Mouse (Mus musculus) neural tube, embryonic 15.5 days (tissue): ENCODE measurements at regions not wholly inside any gene's neighbourhood (a gene's known extent, or its start where the extent isn't known, plus 50 kb on each side); places are given as distances from the start of the nearest gene placed in this dataset.
A peak's percentile ranks its signal among the peaks of the same experiment; 100 is the strongest.

Source experiments
- ATAC-seq: fragments of 200-750 bp; cut with Nextera tagmentation; 2 replicates; pipeline ENCODE4 v1.8.0; 2017; ENCODE audit warnings: mild to moderate bottlenecking, moderate TSS enrichment, moderate library complexity; ENCODE audit not compliant: low FRiP score
- H3K27ac ChIP-seq: fragments of 300-500 bp; sonication (generic); replicated peaks from 2 replicates; pipeline ENCODE4 v1.5.1; 2015; ENCODE audit warnings: mild to moderate bottlenecking, inconsistent platforms
- H3K27me3 ChIP-seq: fragments of 300-500 bp; sonication (generic); replicated peaks from 2 replicates; pipeline ENCODE4 v1.6.1; 2015; ENCODE audit warnings: inconsistent platforms
- H3K36me3 ChIP-seq: fragments of 300-500 bp; sonication (generic); 2 replicates; pipeline ENCODE4 v1.6.1; 2015; ENCODE audit warnings: inconsistent platforms
- H3K4me1 ChIP-seq: fragments of 300-500 bp; sonication (generic); 2 replicates; pipeline ENCODE4 v1.6.1; 2015; ENCODE audit warnings: inconsistent platforms
- H3K4me2 ChIP-seq: fragments of 300-500 bp; sonication (generic); 2 replicates; pipeline ENCODE4 v1.6.1; 2015; ENCODE audit warnings: inconsistent platforms, mild to moderate bottlenecking, moderate library complexity
- H3K4me3 ChIP-seq: fragments of 300-500 bp; sonication (generic); replicated peaks from 2 replicates; pipeline ENCODE4 v1.5.1; 2015; ENCODE audit warnings: mild to moderate bottlenecking, inconsistent platforms
- H3K9ac ChIP-seq: fragments of 300-500 bp; sonication (generic); replicated peaks from 2 replicates; pipeline ENCODE4 v1.6.1; 2015; ENCODE audit warnings: mild to moderate bottlenecking, inconsistent platforms
- H3K9me3 ChIP-seq: fragments of 300-500 bp; sonication (generic); replicated peaks from 2 replicates; pipeline ENCODE4 v1.6.1; 2016; ENCODE audit warnings: inconsistent platforms
- WGBS: fragments of 180-500 bp; shearing (Covaris S2); methylation state at CpG from one replicate; pipeline ENCODE4 v1.1.7; 2015; ENCODE audit warnings: mixed read lengths; 5-methylcytosine and 5-hydroxymethylcytosine counted together

DNA sequence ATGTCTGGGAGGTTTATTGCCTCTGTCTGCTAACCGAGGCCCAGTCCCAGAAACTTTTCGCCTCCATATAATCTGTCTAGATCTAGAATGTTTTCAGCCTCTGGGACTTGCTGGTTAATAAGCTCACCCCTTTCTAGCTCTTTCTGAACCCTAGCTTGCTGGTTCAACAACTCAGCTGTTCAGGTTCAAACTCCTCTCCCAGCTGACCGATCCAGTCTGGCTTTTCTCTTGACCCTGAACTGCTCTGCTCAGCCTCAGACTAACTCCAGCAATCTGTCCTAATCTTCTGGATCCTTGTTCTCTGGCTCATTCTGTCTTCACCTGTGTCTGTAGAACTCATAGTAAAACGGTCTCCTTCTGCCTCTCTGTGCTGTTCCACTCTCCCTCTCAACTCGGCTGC lies 86.2 kb upstream of the Plxnc1 start:
- no peaks in the 10 kb centered on the region for H3K36me3 ChIP-seq
- peaks cover 5% of the 10 kb centered on the region; the same call in 1 of the 2 replicates for H3K4me1 ChIP-seq
- 71% methylated on average over 5 of the region's 5 CpGs for WGBS
- H3K27ac ChIP-seq, result no peak overlapping the region
- H3K27me3 ChIP-seq, result no peaks in the 10 kb centered on the region
- H3K4me3 ChIP-seq, result no peak overlapping the region
- no peak for ATAC-seq
- H3K4me2 ChIP-seq, result no peak overlapping the region
- H3K9ac ChIP-seq, result no peak overlapping the region
- H3K9me3 ChIP-seq, result no peaks in the 10 kb centered on the region

- H3K9ac ChIP-seq, result no peak overlapping the region
- H3K9me3 ChIP-seq, result no peaks in the 10 kb centered on the region
- no peak overlapping the region for H3K4me2 ChIP-seq
- H3K4me1 ChIP-seq, result peaks cover 12% of the 10 kb centered on the region
- ATAC-seq, result no peak
- no peak overlapping the region for H3K4me3 ChIP-seq
- no peaks in the 10 kb centered on the region for H3K36me3 ChIP-seq
- H3K27me3 ChIP-seq, result no peaks in the 10 kb centered on the region
- 89% methylated on average over 3 of the region's 3 CpGs for whole genome bisulfite sequencing
- no peak overlapping the region for H3K27ac ChIP-seq
Measured at GRCm38 (mm10) chr10:95029554-95029953, 84.9 kb upstream of the Plxnc1 start.

DNA sequence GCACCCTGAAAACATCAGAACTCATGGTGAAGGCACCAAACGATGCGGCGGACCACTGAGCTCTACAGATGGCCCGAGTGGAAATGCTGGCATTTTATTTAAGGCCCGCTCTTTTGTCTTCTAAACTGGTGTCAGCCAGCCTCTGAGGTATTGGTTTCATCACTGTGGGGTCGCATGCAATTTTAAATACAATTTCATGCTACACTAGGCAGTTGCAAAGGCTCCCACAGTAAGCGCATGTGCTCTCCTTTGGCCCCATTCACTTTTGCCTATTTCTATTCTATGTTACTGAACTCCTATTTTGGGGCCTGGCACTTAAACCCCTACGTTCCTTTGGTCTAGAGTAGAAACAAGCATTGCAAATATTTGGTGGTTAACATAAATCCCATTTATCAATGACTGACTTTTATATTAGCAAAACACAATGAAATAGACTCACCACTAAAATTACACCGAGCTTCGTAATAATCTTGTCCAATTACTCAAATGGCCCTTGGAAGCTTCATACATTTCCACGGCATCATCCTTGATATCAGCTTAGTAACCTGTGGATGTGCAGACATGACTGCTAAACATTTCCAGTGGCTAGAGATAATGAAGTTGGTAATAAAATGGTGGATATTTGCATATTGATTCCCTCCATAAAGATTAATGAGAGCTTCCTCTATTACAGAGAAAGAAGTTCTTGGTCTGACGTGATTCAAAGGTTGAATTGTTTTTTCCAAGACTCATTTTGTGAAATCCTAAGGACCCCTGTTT lies 81.1 kb upstream of the Plxnc1 start:
- Histone ChIP-seq H3K4me1 (peaks cover 8% of the 10 kb centered on the region), H3K27me3 (no peaks in the 10 kb centered on the region), H3K27ac (peak overlapping the region; percentile 64), H3K9me3 (no peaks in the 10 kb centered on the region), H3K4me2 (no peak overlapping the region), H3K4me3 (no peak overlapping the region), H3K36me3 (no peaks in the 10 kb centered on the region), H3K9ac (no peak overlapping the region)
- peak; percentile 57; the same call in 1 of the 2 replicates for ATAC-seq
- WGBS, result 37% methylated on average over 12 of the region's 12 CpGs

- Histone ChIP-seq H3K9me3 (no peaks in the 10 kb centered on the region), H3K4me2 (no peak overlapping the region), H3K36me3 (no peaks in the 10 kb centered on the region), H3K27ac (no peak overlapping the region), H3K9ac (no peak overlapping the region), H3K4me3 (no peak overlapping the region), H3K27me3 (no peaks in the 10 kb centered on the region), H3K4me1 (peaks cover 8% of the 10 kb centered on the region)
- no peak for ATAC-seq
- whole genome bisulfite sequencing, result 59% methylated on average over 1 of the region's 1 CpGs
Measured at GRCm38 (mm10) chr10:95021209-95021608, 76.6 kb upstream of the Plxnc1 start.

GRCm38 (mm10) chr10:95016896-95017295 lies 72.3 kb upstream of the Plxnc1 start:
- Histone ChIP-seq H3K9me3 (no peaks in the 10 kb centered on the region), H3K27me3 (no peaks in the 10 kb centered on the region), H3K4me2 (no peak overlapping the region), H3K27ac (no peak overlapping the region), H3K4me3 (no peak overlapping the region), H3K36me3 (no peaks in the 10 kb centered on the region), H3K4me1 (no peaks in the 10 kb centered on the region; the same call in 1 of the 2 replicates), H3K9ac (no peak overlapping the region)
- 94% methylated on average over 7 of the region's 7 CpGs for WGBS
- no peak for ATAC-seq

DNA sequence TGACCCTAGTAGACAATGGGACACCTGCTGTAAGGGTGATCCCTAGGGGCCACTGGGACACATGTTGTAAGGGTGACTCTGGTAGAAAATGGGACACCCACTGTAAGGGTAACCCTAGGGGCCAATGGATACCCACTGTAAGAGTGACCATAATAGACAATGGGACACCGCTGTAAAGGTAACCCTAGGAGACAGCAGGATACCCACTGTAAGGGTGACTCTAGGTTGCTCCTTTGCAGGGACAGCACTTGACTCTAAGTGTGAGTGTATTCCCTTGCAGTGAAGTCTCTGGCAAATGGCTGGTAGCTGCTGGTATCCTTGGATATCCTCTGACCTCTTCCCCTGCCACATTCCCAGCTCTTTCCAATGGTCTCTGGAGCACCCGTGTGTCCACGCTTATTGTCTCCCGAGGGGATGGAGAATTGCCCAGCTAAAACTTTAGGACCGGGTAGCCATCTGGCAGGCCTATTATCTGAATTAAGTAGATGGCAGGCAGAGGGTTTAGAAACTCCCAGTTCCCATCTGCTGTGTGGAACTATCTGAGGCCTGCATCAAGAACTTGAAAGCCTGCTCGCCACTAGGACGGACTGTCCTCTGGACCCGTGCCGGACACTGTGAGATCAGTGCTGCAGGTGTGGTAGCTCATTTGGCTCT lies 70.8 kb upstream of the Plxnc1 start:
- Histone ChIP-seq H3K9me3 (no peaks in the 10 kb centered on the region), H3K4me2 (no peak overlapping the region), H3K36me3 (no peaks in the 10 kb centered on the region), H3K27ac (no peak overlapping the region), H3K27me3 (no peaks in the 10 kb centered on the region), H3K9ac (no peak overlapping the region), H3K4me1 (no peaks in the 10 kb centered on the region; the same call in 1 of the 2 replicates), H3K4me3 (no peak overlapping the region)
- WGBS, result 55% methylated on average over 9 of the region's 9 CpGs
- ATAC-seq, result peak; percentile 57

DNA sequence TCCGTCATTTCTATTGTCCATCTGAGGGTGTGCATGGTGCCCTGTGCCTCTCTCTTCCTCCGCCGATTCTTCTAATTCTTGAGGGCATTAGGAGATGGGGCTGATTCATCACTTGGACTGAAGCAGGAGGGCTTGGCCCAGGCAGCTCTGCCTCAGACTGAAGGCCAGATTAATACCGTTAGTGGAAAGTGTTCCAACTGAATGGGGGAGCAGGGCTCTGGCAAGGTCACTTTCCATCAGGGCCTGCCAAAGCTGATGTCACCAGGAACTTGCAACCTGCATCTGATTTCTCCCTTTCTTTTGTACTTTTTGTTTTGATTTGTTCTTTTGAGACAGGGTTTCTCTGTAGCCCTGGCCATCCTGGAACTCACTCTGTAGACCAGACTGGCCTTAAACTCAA lies 69.3 kb upstream of the Plxnc1 start:
- Histone ChIP-seq H3K9ac (no peak overlapping the region), H3K36me3 (no peaks in the 10 kb centered on the region), H3K4me3 (no peak overlapping the region), H3K4me2 (no peak overlapping the region), H3K9me3 (no peaks in the 10 kb centered on the region), H3K4me1 (no peaks in the 10 kb centered on the region; the same call in 1 of the 2 replicates), H3K27me3 (no peaks in the 10 kb centered on the region), H3K27ac (no peak overlapping the region)
- no peak for ATAC-seq
- 79% methylated on average over 4 of the region's 4 CpGs for WGBS

DNA sequence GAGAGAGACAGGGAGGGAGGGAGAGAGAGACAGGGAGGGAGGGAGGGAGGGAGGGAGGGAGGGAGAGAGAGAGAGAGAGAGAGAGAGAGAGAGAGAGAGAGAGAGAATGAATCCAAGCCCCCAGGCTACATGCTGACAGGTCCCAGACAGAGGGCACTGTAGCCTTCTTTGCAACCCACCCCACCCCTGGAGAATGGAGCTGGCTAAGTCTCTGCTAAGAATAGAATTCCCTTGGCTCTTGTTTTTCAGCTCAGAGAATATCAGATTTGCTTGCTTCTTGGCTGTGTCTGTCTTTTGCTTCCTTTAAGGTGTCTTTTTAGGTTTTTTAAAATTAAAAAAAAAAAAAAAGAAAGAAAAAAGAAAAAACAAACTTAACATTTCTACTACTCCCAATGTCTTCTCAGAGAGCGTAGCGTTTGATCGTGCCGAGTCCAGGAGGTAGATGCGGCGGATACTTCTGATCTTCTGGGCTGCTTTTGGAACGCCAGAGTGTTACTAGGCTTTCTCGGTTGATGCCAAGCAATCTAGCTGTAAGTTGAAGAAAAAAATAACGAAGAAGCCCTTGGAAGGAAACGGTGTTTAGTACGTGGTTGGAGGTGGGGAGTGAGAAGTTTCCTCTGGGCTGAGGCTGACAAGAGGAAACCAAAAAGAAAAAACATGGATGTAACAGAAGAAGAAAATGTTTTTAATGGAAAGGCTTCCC lies 68.7 kb upstream of the Plxnc1 start:
- no peaks in the 10 kb centered on the region; the same call in 1 of the 2 replicates for H3K4me1 ChIP-seq
- no peak overlapping the region for H3K27ac ChIP-seq
- H3K4me3 ChIP-seq, result no peak overlapping the region
- no peak for ATAC-seq
- H3K36me3 ChIP-seq, result no peaks in the 10 kb centered on the region
- no peak overlapping the region for H3K9ac ChIP-seq
- H3K27me3 ChIP-seq, result no peaks in the 10 kb centered on the region
- WGBS, result 92% methylated on average over 11 of the region's 11 CpGs
- no peaks in the 10 kb centered on the region for H3K9me3 ChIP-seq
- no peak overlapping the region for H3K4me2 ChIP-seq

DNA sequence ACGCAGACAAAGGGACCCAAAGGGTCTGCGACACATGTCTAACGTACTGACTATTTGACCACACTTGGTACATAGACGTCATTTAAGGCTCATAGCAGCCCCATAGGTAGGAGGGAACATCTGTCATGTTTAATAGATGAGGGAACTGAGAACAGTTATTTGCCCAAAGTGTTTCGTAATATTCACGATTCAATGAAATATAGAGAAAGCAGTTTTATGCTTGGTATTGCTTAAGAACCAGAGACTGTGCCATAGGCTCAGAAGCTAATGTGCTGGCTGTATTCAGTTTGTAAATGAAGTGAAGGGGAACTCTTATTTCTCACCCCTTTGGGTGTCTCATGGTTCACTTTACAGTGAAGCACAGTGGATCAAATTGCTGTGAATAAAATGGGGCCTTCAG lies 65.7 kb upstream of the Plxnc1 start:
- no peaks in the 10 kb centered on the region for H3K4me1 ChIP-seq
- WGBS, result 90% methylated on average over 6 of the region's 6 CpGs

DNA sequence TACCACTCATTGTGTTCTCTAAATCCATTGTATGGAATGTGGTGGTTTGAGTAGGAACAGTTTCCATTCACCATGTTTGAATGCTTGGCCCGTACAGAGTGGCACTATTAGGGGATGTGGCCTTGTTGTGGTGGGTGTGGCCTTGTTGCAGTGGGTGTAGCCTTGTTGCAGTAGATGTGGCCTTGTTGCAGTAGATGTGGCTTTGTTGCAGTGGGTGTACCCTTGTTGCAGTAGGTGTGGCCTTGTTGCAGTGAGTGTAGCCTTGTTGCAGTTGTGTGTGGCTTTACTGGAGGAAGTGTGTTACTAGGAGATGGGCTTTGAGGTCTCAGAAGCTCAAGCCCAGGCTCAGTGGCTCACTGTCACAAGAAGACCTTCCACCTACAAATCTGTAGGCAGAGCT lies 64.4 kb upstream of the Plxnc1 start:
- ATAC-seq, result no peak

More for the DNA sequence above, 65.7 kb upstream of the Plxnc1 start:
- Histone ChIP-seq H3K27ac (no peak overlapping the region), H3K27me3 (no peaks in the 10 kb centered on the region), H3K9me3 (no peaks in the 10 kb centered on the region), H3K9ac (no peak overlapping the region), H3K36me3 (no peaks in the 10 kb centered on the region), H3K4me3 (no peak overlapping the region), H3K4me2 (no peak overlapping the region)
- ATAC-seq, result no peak

GRCm38 (mm10) chr10:95004065-95004763 lies 59.6 kb upstream of the Plxnc1 start:
- 86% methylated on average over 9 of the region's 9 CpGs for WGBS

More for the DNA sequence above, 64.4 kb upstream of the Plxnc1 start:
- 72% methylated on average over 1 of the region's 1 CpGs for WGBS
- no peaks in the 10 kb centered on the region for H3K9me3 ChIP-seq
- H3K36me3 ChIP-seq, result no peaks in the 10 kb centered on the region
- no peak overlapping the region for H3K9ac ChIP-seq
- H3K4me1 ChIP-seq, result no peaks in the 10 kb centered on the region
- no peak overlapping the region for H3K4me3 ChIP-seq
- no peak overlapping the region for H3K27ac ChIP-seq
- H3K27me3 ChIP-seq, result no peaks in the 10 kb centered on the region
- H3K4me2 ChIP-seq, result no peak overlapping the region

More at GRCm38 (mm10) chr10:95004065-95004763, 59.6 kb upstream of the Plxnc1 start:
- H3K4me3 ChIP-seq, result no peak overlapping the region
- H3K27ac ChIP-seq, result no peak overlapping the region
- no peaks in the 10 kb centered on the region for H3K27me3 ChIP-seq
- no peak overlapping the region for H3K9ac ChIP-seq
- H3K4me1 ChIP-seq, result peaks cover 7% of the 10 kb centered on the region; the same call in 1 of the 2 replicates
- H3K9me3 ChIP-seq, result no peaks in the 10 kb centered on the region
- H3K4me2 ChIP-seq, result no peak overlapping the region
- no peak for ATAC-seq
- H3K36me3 ChIP-seq, result no peaks in the 10 kb centered on the region
